Mouse (Mus musculus) midbrain, embryonic 10.5 days (tissue): ENCODE results near the gene Lcn2. TPM values are rescaled to one million over a fixed set of nuclear protein-coding genes. Genes with fewer than 3 reads are reported as not detected.
"Not testable (repeated sequence)": the region's sequence is repeated elsewhere in the genome, so short reads cannot be mapped to it uniquely, and the experiment has no call there.

ENCODE experiments used
- DNase-seq: peaks from one replicate; pipeline ENCODE4 v3.0.0-alpha.2; 2017; ENCODE audit warnings: low spot score
- H3K27ac ChIP-seq: fragments of 300-500 bp; sonication (generic); replicated peaks from 2 replicates; pipeline ENCODE4 v1.5.1; 2016; ENCODE audit warnings: mild to moderate bottlenecking
- H3K27me3 ChIP-seq: fragments of 300-500 bp; sonication (generic); 2 replicates; pipeline ENCODE4 v1.6.1; 2016; ENCODE audit warnings: low read depth, mild to moderate bottlenecking; ENCODE audit not compliant: poor library complexity, severe bottlenecking
- H3K36me3 ChIP-seq: fragments of 300-500 bp; sonication (generic); 2 replicates; pipeline ENCODE4 v1.6.1; 2016; ENCODE audit warnings: mild to moderate bottlenecking, moderate library complexity
- H3K4me1 ChIP-seq: fragments of 300-500 bp; sonication (generic); 2 replicates; pipeline ENCODE4 v1.6.1; 2016
- H3K4me3 ChIP-seq: fragments of 300-500 bp; sonication (generic); 2 replicates; pipeline ENCODE4 v1.5.1; 2016; ENCODE audit warnings: mild to moderate bottlenecking, moderate library complexity
- H3K9me3 ChIP-seq: fragments of 300-500 bp; sonication (generic); replicated peaks from 2 replicates; pipeline ENCODE4 v1.6.1; 2016; ENCODE audit warnings: mild to moderate bottlenecking
- WGBS: fragments of 180-500 bp; shearing (Covaris S2); methylation state at CpG from one replicate; pipeline ENCODE4 v1.1.7; 2016; 5-methylcytosine and 5-hydroxymethylcytosine counted together
- polyA plus RNA-seq: library from polyadenylated mRNA; unstranded; fragments of >200 nt; fragmentation: Nextera tagmentation; extraction: Ambion mirVana; gene quantifications from 2 replicates; pipeline ENCODE4 v1.2.1, GENCODE M21; 2016

The Lcn2 gene
- polyA plus RNA-seq, 1 experiment from 2014 or later = not detected

DNA sequence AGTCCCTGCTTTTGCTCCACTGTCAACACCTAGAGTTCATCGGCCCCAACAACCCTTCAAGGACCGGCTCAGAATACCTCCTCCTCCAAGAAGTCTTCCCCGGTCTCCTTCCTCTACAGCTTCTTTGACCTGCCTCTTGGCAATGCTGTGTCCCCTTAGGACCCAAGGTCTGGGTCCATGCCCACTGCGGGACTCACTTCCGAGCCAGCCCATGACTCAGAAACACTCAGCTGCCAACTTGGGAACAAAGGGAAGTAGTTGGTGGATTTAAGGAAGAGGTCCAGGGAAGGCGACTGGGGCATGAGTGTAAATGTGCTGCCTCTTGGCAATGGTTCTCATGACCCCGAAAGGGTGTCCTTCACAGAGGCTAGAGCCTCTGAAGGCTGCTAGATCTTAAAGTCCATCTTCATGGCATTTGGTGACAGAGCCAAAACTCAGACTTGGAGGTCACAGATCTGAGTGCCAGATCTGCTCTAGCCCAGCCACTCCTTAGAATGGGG, 8.0 kb downstream of the Lcn2 start:
- WGBS = 87% methylated on average over 7 of the region's 7 CpGs

DNA sequence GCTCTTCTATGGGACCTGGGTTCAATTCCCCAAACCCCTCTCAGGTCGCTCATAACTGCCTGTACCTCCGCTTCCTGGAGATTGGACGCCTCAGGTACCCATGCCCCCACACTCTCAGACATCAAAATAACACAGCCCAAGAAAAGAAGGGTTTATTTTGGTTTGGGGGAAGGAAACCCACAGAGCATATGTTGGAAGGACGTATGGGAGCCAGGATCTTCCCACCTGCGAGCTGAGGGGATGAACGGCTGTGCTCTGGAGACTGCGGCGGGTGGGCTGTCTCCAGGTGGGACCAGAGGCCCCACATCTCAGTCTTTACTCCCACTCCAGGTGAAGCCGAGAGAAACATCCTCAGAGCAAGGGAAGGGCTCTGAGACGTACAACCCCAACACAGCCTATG, 11.1 kb downstream of the Lcn2 start:
- peaks cover 82% of the 10 kb centered on the region for H3K36me3 ChIP-seq
- 95% methylated on average over 10 of the region's 10 CpGs for WGBS

More for the DNA sequence above, 8.0 kb downstream of the Lcn2 start:
- Histone ChIP-seq H3K4me3 (no peak overlapping the region), H3K4me1 (peaks cover 14% of the 10 kb centered on the region), H3K27ac (no peak overlapping the region), H3K9me3 (no peaks in the 10 kb centered on the region), H3K27me3 (peaks cover 52% of the 10 kb centered on the region), H3K36me3 (peaks cover 52% of the 10 kb centered on the region)
- no peak for DNase-seq

DNA sequence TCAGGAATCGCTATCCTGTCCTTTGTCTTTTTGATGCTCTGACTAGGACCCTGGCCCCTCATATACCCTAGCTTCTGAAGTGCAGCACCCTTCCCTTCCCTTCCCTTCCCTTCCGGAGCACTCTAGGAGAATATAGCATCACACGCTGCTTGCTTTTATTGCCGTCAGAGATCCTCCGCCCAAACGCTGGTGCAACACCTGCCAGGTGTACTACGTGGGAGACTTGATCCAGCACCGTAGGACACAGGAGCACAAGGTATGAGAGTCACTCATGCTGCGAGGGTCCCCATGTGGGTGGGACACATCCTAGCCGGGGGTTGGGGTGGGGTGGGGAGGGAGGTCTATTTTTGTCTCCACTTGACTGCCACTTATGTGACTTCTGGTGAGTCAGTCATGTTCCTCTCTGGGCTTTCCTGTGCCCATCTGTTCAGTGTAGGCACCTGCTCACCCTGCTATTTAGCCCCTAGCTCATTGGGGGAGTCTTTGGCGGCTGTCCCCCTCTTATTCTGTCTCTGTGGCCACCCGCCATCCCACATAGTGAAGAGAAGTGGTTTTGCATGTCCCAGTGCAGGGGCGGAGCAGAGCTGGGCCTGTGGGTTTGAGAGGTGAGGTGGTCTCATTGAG, 12.6 kb downstream of the Lcn2 start:
- peaks cover 14% of the 10 kb centered on the region for H3K27me3 ChIP-seq
- no peak overlapping the region for H3K27ac ChIP-seq
- no peak for DNase-seq
- no peaks in the 10 kb centered on the region for H3K9me3 ChIP-seq
- H3K4me3 ChIP-seq = no peak overlapping the region
- 94% methylated on average over 13 of the region's 13 CpGs for WGBS
- no peaks in the 10 kb centered on the region for H3K4me1 ChIP-seq
- H3K36me3 ChIP-seq = peaks cover 97% of the 10 kb centered on the region

More for the DNA sequence above, 11.1 kb downstream of the Lcn2 start:
- H3K9me3 ChIP-seq = no peaks in the 10 kb centered on the region
- H3K27me3 ChIP-seq = peaks cover 23% of the 10 kb centered on the region
- H3K4me3 ChIP-seq = no peak overlapping the region
- H3K4me1 ChIP-seq = peaks cover 11% of the 10 kb centered on the region
- H3K27ac ChIP-seq = no peak overlapping the region
- no peak for DNase-seq

DNA sequence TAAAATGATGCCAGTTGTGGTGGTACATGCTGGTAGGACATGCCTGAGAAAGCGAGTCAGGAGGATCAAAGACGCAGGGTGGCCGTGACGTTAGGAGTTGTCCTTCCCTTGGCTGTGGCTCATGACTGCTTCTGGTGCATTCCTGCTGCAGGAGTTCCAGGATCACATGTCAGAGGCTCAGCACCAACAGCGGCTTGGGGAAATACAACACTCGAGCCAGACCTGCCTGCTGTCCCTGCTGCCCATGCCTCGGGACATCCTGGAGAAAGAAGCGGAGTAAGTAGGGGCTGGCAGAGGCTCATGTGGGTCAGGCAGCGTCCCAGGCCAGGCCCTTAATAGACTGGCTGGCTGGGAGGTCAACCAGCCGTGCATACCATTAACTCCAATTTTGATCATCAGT, 13.9 kb downstream of the Lcn2 start:
- H3K4me1 ChIP-seq = no peaks in the 10 kb centered on the region
- peaks cover 2% of the 10 kb centered on the region; the same call in 1 of the 2 replicates for H3K27me3 ChIP-seq
- peaks cover 99% of the 10 kb centered on the region for H3K36me3 ChIP-seq
- no peaks in the 10 kb centered on the region for H3K9me3 ChIP-seq
- no peak overlapping the region for H3K27ac ChIP-seq
- H3K4me3 ChIP-seq = no peak overlapping the region
- 89% methylated on average over 10 of the region's 10 CpGs for WGBS
- no peak for DNase-seq

DNA sequence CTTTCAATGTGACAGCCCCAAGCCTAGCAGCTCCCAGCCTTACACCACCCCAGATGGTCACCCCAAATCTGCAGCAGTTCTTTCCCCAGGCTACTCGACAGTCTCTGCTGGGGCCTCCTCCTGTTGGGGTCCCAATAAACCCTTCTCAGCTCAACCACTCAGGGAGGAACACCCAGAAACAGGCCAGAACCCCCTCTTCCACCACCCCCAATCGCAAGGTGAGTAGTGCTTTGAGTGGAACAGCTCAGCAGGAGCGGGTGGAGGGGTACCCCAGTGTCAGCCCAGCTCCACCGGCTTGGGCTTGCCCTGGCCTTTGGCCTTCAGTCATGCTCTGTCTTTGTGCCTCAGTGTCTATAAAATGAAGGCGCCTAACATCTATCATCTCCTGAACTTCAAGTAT, 20.7 kb downstream of the Lcn2 start:
- Histone ChIP-seq H3K36me3 (peaks cover 83% of the 10 kb centered on the region), H3K9me3 (no peaks in the 10 kb centered on the region), H3K4me1 (peaks cover 16% of the 10 kb centered on the region), H3K27ac (no peak overlapping the region), H3K27me3 (no peaks in the 10 kb centered on the region), H3K4me3 (no peak overlapping the region)
- 92% methylated on average over 5 of the region's 5 CpGs for WGBS
- no peak for DNase-seq

DNA sequence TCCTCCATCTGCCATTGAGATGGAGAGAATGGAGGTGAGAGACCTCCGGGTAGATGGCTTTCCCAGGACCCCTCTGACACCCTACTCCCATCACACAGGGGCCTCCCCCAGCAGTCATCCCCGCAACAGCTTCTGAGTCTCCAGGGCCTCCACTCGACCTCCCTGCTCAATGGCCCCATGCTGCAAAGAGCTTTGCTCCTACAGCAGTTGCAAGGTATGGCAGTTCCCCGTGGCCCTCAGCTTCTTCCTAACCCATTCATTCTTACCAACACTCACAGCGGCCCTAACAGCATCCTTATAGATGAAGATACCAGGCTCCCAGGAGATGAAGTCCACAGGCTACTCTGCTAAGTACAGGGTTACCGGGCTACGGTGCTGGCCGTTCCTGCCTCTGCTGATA, 23.9 kb downstream of the Lcn2 start:
- 88% methylated on average over 8 of the region's 8 CpGs for WGBS
- Histone ChIP-seq H3K27me3 (peaks cover 13% of the 10 kb centered on the region), H3K9me3 (no peaks in the 10 kb centered on the region)

DNA sequence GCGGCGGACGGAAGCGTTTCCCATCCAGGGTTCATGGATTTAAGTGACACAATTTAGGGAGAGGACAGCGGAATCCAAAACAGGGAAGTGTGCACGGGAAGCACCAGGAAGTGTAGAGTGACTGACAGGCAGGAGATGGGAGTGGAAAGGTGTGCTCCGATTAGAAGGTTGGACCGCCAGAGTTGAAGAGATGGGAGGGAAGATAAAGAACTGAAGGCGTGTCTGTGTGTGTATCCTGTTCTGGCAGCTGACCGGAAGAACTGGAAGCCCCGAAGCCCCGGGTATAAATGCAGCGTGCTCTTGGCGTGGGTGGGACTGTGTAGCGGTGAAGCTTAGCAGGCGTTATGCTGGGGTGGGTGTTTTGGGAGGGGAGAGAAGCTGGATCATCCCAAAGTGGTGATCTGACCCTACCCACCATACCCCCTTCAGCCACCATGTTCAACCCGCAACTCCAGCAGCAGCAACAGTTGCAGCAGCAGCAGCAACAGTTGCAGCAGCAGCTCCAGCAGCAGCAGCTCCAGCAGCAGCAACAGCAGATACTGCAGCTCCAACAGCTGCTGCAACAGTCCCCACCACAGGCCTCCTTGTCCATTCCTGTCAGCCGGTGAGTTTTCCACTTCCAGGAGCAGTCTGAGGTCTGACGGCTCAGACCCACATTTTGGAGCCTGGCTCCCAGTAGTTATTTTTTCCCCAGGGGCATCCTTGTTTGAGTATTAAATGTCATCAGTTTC, 24.5 kb downstream of the Lcn2 start:
- H3K4me1 ChIP-seq = peaks cover 39% of the 10 kb centered on the region
- 16% methylated on average over 19 of the region's 19 CpGs for WGBS
- peaks cover 45% of the 10 kb centered on the region for H3K36me3 ChIP-seq
- H3K27me3 ChIP-seq = peaks cover 13% of the 10 kb centered on the region
- H3K27ac ChIP-seq = peak overlapping the region; percentile 90
- no peak for DNase-seq
- no peaks in the 10 kb centered on the region for H3K9me3 ChIP-seq
- H3K4me3 ChIP-seq = peak overlapping the region; percentile 83

More for the DNA sequence above, 23.9 kb downstream of the Lcn2 start:
- Histone ChIP-seq H3K4me1 (peaks cover 37% of the 10 kb centered on the region), H3K27ac (no peak overlapping the region), H3K36me3 (peaks cover 51% of the 10 kb centered on the region), H3K4me3 (peak overlapping the region; percentile 83)
- no peak for DNase-seq

DNA sequence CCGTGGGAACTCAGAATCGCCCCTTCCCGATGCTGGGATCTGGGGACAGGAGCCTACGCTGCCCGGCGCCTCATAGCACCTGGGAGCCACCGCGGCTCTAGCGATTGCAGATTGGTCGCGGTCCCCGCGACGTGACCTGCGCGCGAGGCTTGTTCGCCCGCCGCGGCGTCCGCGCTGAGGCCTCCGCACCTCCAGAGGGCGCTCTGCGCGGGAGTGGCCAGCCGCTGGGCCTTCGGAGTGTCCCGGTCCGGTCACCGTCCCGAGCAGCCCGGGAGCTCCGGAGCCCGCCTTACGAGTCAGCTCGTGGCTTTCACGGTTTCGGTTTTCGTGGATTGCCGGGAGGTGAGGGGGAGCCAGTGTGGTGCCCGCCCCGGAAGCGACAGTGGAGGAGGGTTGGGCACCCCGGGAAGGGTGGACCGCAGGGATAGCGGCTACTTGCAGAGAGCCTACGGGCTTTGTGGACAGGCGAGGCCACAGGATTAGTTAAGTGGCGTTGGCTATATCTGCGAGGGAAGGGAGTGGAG, 25.2 kb downstream of the Lcn2 start:
- under 1% methylated on average over 53 of the region's 53 CpGs for whole genome bisulfite sequencing
- Histone ChIP-seq H3K36me3 (peaks cover 39% of the 10 kb centered on the region), H3K27ac (peak overlapping the region; percentile 90), H3K4me3 (peak overlapping the region; percentile 83), H3K9me3 (no peaks in the 10 kb centered on the region), H3K27me3 (peaks cover 20% of the 10 kb centered on the region), H3K4me1 (peaks cover 41% of the 10 kb centered on the region)
- peak; percentile 91 for DNase-seq

DNA sequence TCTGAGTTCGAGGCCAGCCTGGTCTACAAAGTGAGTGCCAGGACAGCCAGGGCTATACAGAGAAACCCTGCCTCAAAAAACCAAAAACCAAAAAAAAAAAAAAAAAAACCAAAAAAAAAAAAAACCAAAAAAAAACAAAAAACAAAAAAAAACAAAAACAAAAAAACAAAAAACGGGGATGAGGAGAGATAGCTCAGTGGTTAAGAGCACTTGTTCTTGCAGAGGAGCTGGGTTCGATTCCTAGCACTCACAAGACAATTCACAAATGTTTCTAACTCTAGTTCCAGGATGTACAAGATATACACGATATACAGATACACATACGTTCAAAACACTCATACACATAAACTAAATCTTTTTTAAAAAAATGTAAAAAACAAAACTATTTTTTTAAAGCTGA, 25.8 kb downstream of the Lcn2 start:
- Histone ChIP-seq H3K4me1 (peaks cover 45% of the 10 kb centered on the region), H3K27me3 (peaks cover 20% of the 10 kb centered on the region), H3K27ac (peak overlapping the region; percentile 90; the same call in 1 of the 2 replicates), H3K4me3 (peak overlapping the region; percentile 83), H3K36me3 (peaks cover 33% of the 10 kb centered on the region)
- 46% methylated on average over 5 of the region's 5 CpGs for WGBS
- not testable (repeated sequence) for DNase-seq, H3K9me3 ChIP-seq

DNA sequence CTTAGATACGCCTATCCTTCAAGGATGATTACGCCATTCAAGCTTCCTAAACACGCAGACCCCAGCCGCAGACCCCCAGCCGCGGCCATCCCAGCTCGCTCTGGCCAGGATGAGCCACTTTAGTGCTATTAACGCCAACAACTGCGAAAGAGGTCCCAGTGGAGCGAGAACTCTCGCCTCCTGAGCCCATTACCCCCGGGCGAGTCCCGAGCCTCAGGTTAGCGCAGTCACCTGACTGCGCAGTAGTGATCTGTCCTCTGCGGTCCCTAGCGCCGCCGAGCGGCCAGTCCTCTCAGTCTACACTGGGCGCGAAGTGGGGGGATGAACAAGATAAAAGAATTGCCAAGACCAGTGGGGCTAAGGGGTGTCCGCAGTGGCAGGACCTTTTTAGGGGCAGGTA, 26.6 kb downstream of the Lcn2 start:
- peaks cover 20% of the 10 kb centered on the region for H3K27me3 ChIP-seq
- peaks cover 24% of the 10 kb centered on the region for H3K36me3 ChIP-seq
- peak; percentile 66 for DNase-seq
- H3K27ac ChIP-seq = peak overlapping the region; percentile 68
- WGBS = under 1% methylated on average over 24 of the region's 24 CpGs
- H3K4me3 ChIP-seq = peak overlapping the region; percentile 58
- no peaks in the 10 kb centered on the region for H3K9me3 ChIP-seq
- H3K4me1 ChIP-seq = peaks cover 48% of the 10 kb centered on the region

DNA sequence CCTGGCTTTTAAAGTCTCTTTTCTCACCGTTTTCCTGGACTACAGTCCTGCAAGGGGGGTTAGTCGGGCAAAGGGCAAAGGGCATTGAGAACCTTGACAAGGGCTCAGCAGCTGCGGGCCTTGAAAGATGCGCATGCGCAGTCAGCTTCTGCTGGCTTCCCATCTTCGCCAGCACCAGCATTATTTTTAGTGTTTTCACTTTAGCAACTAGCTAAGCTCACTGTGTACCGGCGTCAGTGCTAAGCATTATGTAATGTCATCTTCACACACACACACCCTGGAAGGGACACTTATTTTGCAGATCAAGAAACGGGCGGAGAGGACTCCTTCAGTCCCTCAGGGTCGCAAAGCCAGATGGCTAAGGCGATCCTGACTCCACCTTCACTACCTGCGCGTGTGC, 27.3 kb downstream of the Lcn2 start:
- no peak overlapping the region for H3K27ac ChIP-seq
- WGBS = 5% methylated on average over 14 of the region's 14 CpGs
- peak; percentile 78 for DNase-seq

DNA sequence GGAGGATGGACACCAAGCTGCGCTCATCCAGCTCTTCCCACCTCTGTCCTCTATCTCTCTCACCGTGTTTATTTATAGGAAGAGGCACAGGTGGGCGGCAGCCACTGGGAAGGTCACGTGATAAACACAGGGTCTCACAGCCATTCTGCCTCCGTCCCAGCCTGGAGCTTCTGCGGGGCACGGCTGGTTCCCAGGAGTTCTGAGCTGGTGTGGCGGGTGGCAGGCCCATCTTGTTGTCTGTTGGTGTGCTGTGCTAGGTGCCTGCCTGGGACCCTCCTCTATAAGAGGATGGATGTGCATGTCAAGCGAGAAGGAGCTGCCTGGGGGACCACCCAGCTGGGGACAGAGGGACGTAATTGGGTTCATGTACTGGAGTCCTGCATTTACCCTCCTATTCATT, 29.7 kb downstream of the Lcn2 start:
- no peak for DNase-seq
- Histone ChIP-seq H3K36me3 (no peaks in the 10 kb centered on the region), H3K9me3 (no peaks in the 10 kb centered on the region), H3K27ac (no peak overlapping the region), H3K27me3 (peaks cover 20% of the 10 kb centered on the region), H3K4me3 (no peak overlapping the region), H3K4me1 (peaks cover 41% of the 10 kb centered on the region)
- WGBS = 75% methylated on average over 10 of the region's 10 CpGs

More for the DNA sequence above, 27.3 kb downstream of the Lcn2 start:
- Histone ChIP-seq H3K36me3 (peaks cover 17% of the 10 kb centered on the region), H3K4me1 (peaks cover 48% of the 10 kb centered on the region), H3K4me3 (peak overlapping the region; percentile 58), H3K27me3 (peaks cover 20% of the 10 kb centered on the region), H3K9me3 (no peaks in the 10 kb centered on the region)

DNA sequence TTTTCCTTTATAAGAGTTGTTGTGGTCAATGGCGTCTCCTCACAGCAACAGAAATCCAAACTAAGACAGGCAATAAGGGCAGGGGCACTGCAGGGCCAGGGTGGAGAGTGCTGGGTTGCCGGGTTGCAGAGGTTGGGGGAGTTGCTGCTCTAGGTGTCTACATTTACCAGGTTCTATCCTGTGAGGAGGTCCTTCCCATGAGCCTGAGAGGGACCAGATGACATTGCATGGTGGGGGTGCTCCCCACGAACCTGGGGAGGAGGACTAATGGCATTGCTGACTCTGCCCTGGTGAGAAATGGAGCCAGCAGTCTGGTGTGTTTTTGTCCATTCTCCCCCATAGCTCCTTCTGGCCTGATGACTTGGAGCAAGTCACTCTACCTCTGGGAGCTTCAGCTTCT, 30.3 kb downstream of the Lcn2 start:
- H3K4me3 ChIP-seq = no peak overlapping the region
- H3K27me3 ChIP-seq = peaks cover 21% of the 10 kb centered on the region
- no peaks in the 10 kb centered on the region for H3K36me3 ChIP-seq
- no peak overlapping the region for H3K27ac ChIP-seq
- H3K9me3 ChIP-seq = no peaks in the 10 kb centered on the region
- no peak for DNase-seq
- 70% methylated on average over 3 of the region's 3 CpGs for WGBS
- peaks cover 44% of the 10 kb centered on the region for H3K4me1 ChIP-seq
